In genomic region chr11:115381276-115381675, GRCm38 (mm10) we compare ENCODE assay signal across 8 mouse cellular contexts. TPM values are rescaled to one million over a fixed set of nuclear protein-coding genes. Genes with fewer than 3 reads are reported as not detected.
DNase-seq lines count a peak whose midpoint lies in the region; ATAC-seq and TF ChIP-seq lines count a peak whose summit lies in the region.

No protein-coding gene starts in this region.

- DNase-seq in heart, postnatal 10 days: no peak
- no peak for DNase-seq in thymus, postnatal 4 days
- no peak for DNase-seq in layer of hippocampus, adult 9-10 months (ENCODE audit: low spot score)
- DNase-seq in left cerebral cortex, adult 18-20 months (ENCODE audit: low spot score in 2 of 2): no peak

- H3K36me3 ChIP-seq in heart, embryonic 12.5 days: no peaks in the 10 kb centered on the region
- no peaks in the 10 kb centered on the region for H3K36me3 ChIP-seq in ES-Bruce4 (ENCODE audit: control insufficient read depth, insufficient read depth, low read length, poor library complexity, severe bottlenecking)
- H3K36me3 ChIP-seq in forebrain, embryonic 15.5 days: no peaks in the 10 kb centered on the region
- H3K36me3 ChIP-seq in liver, embryonic 15.5 days (replicated peaks): no peaks in the 10 kb centered on the region

- H3K4me1 ChIP-seq in heart, embryonic 12.5 days (replicated peaks): peaks cover 30% of the 10 kb centered on the region
- peaks cover 7% of the 10 kb centered on the region for H3K4me1 ChIP-seq in ES-Bruce4 (ENCODE audit: control insufficient read depth, insufficient read depth, low read length)
- peaks cover 38% of the 10 kb centered on the region for H3K4me1 ChIP-seq in forebrain, embryonic 15.5 days
- H3K4me1 ChIP-seq in liver, embryonic 15.5 days (replicated peaks): peaks cover 5% of the 10 kb centered on the region; the same call in 1 of the 2 replicates

- ATAC-seq in heart, embryonic 12.5 days (ENCODE audit: insufficient number of reproducible peaks, low FRiP score): no peak
- ATAC-seq in forebrain, embryonic 15.5 days (replicated peaks): no peak
- no peak for ATAC-seq in liver, embryonic 15.5 days (ENCODE audit: insufficient read depth)

- TF ChIP-seq CTCF in ES-Bruce4 (IDR thresholded peaks at IDR 0.05; ENCODE audit: low read depth, low read length): no peak

- H3K27me3 ChIP-seq in heart, embryonic 12.5 days (replicated peaks): peaks cover 33% of the 10 kb centered on the region
- H3K27me3 ChIP-seq in ES-Bruce4 (ENCODE audit: control insufficient read depth, insufficient read depth, low read length, poor library complexity, severe bottlenecking): no peaks in the 10 kb centered on the region
- no peaks in the 10 kb centered on the region for H3K27me3 ChIP-seq in forebrain, embryonic 15.5 days
- peaks cover 84% of the 10 kb centered on the region for H3K27me3 ChIP-seq in liver, embryonic 15.5 days

- H3K4me3 ChIP-seq in heart, embryonic 12.5 days: peak overlapping the region; percentile 77
- peak overlapping the region; percentile 45 for H3K4me3 ChIP-seq in ES-Bruce4 (ENCODE audit: low read depth, low read length)
- peak overlapping the region; percentile 95 for H3K4me3 ChIP-seq in forebrain, embryonic 15.5 days
- H3K4me3 ChIP-seq in liver, embryonic 15.5 days (replicated peaks): no peak overlapping the region

- H3K9me3 ChIP-seq in heart, embryonic 12.5 days (replicated peaks): peaks cover 4% of the 10 kb centered on the region; the same call in 1 of the 2 replicates
- H3K9me3 ChIP-seq in ES-Bruce4 (replicated peaks; ENCODE audit: control insufficient read depth, insufficient read depth, low read length, poor library complexity, severe bottlenecking): no peaks in the 10 kb centered on the region
- no peaks in the 10 kb centered on the region for H3K9me3 ChIP-seq in forebrain, embryonic 15.5 days
- no peaks in the 10 kb centered on the region for H3K9me3 ChIP-seq in liver, embryonic 15.5 days (replicated peaks)

- H3K9ac ChIP-seq in heart, embryonic 12.5 days: no peak overlapping the region
- H3K9ac ChIP-seq in ES-Bruce4 (ENCODE audit: low read depth, poor library complexity, severe bottlenecking): peak overlapping the region; percentile 87
- H3K9ac ChIP-seq in forebrain, embryonic 15.5 days (replicated peaks): peak overlapping the region; percentile 97; the same call in 1 of the 2 replicates
- H3K9ac ChIP-seq in liver, embryonic 15.5 days: no peak overlapping the region

- no peak for TF ChIP-seq EP300 in ES-Bruce4 (IDR thresholded peaks at IDR 0.05; ENCODE audit: insufficient read depth, low read depth, low read length)

- TF ChIP-seq POLR2A in ES-Bruce4 (IDR thresholded peaks at IDR 0.05; ENCODE audit: insufficient read depth, low read length): no peak

- intact Hi-C loops in heart, postnatal 10 days (cut with DNase I): no loop called here

- 12% methylated on average over 9 of the region's 9 CpGs for WGBS in heart, embryonic 12.5 days
- 13% methylated on average over 9 of the region's 9 CpGs for WGBS in forebrain, embryonic 15.5 days
- WGBS in liver, embryonic 15.5 days (ENCODE audit: insufficient replicate concordance): 41% methylated on average over 9 of the region's 9 CpGs

- H3K4me2 ChIP-seq in heart, embryonic 12.5 days: peak overlapping the region; percentile 90
- H3K4me2 ChIP-seq in forebrain, embryonic 15.5 days (replicated peaks): peak overlapping the region; percentile 70
- H3K4me2 ChIP-seq in liver, embryonic 15.5 days: peak overlapping the region; percentile 69

- peak overlapping the region; percentile 15; the same call in 1 of the 2 replicates for H3K27ac ChIP-seq in heart, embryonic 12.5 days (ENCODE audit: poor library complexity, severe bottlenecking)
- peak overlapping the region; percentile 10; the same call in 1 of the 2 replicates for H3K27ac ChIP-seq in ES-Bruce4 (ENCODE audit: insufficient read depth, low read length)
- peak overlapping the region; percentile 95 for H3K27ac ChIP-seq in forebrain, embryonic 15.5 days (replicated peaks)
- no peak overlapping the region for H3K27ac ChIP-seq in liver, embryonic 15.5 days (replicated peaks)

RNA-seq across cellular contexts. Expression of gene Cdr2l, which starts 0.4 kb away (rescaled TPM):
- 9.0 and 9.5 TPM in 2 replicates for polyA plus RNA-seq in heart, embryonic 12.5 days (2016; fragmentation: Nextera tagmentation; extraction: Ambion mirVana)
- 10 to 100 TPM; 13.9 to 16.8 TPM for total RNA-seq in heart, postnatal 10 days (2021)
- polyA plus RNA-seq in ES-Bruce4 (2011; ENCODE audit: insufficient read depth, insufficient read length, low read depth, missing spikeins): 12.3 and 14.1 TPM in 2 replicates
- 20.9 and 21.2 TPM in 2 replicates for polyA plus RNA-seq in forebrain, embryonic 15.5 days (2015; fragmentation: Nextera tagmentation; extraction: Ambion mirVana)
- polyA plus RNA-seq in liver, embryonic 15.5 days (2015; fragmentation: Nextera tagmentation; extraction: Ambion mirVana): 1.2 and 1.3 TPM in 2 replicates
- 10 to 100 TPM; 26.8 to 29.3 TPM for total RNA-seq in left cerebral cortex, adult 18-20 months (2021)

RNA-seq across cellular contexts. Expression of gene Hid1, which starts 13.7 kb away (rescaled TPM):
- polyA plus RNA-seq in heart, embryonic 12.5 days (2016; fragmentation: Nextera tagmentation; extraction: Ambion mirVana): 6.0 and 7.4 TPM in 2 replicates
- total RNA-seq in heart, postnatal 10 days (2021): 1 to 10 TPM; 6.9 to 7.1 TPM
- 2.5 and 3.2 TPM in 2 replicates for polyA plus RNA-seq in ES-Bruce4 (2011; ENCODE audit: insufficient read depth, insufficient read length, low read depth, missing spikeins)
- polyA plus RNA-seq in forebrain, embryonic 15.5 days (2015; fragmentation: Nextera tagmentation; extraction: Ambion mirVana): 48.9 and 50.3 TPM in 2 replicates
- 1.1 and 1.5 TPM in 2 replicates for polyA plus RNA-seq in liver, embryonic 15.5 days (2015; fragmentation: Nextera tagmentation; extraction: Ambion mirVana)
- total RNA-seq in left cerebral cortex, adult 18-20 months (2021): 100 to 1,000 TPM; 111 to 114 TPM

RNA-seq across cellular contexts. Expression of gene Mrpl58, which starts 22.3 kb away (rescaled TPM):
- polyA plus RNA-seq in heart, embryonic 12.5 days (2016; fragmentation: Nextera tagmentation; extraction: Ambion mirVana): 156 and 162 TPM in 2 replicates
- total RNA-seq in heart, postnatal 10 days (2021): 100 to 1,000 TPM; 144 to 150 TPM
- 50.9 and 60.6 TPM in 2 replicates for polyA plus RNA-seq in ES-Bruce4 (2011; ENCODE audit: insufficient read depth, insufficient read length, low read depth, missing spikeins)
- polyA plus RNA-seq in forebrain, embryonic 15.5 days (2015; fragmentation: Nextera tagmentation; extraction: Ambion mirVana): 178 and 192 TPM in 2 replicates
- 78.1 and 78.7 TPM in 2 replicates for polyA plus RNA-seq in liver, embryonic 15.5 days (2015; fragmentation: Nextera tagmentation; extraction: Ambion mirVana)
- 100 to 1,000 TPM; 111 to 122 TPM for total RNA-seq in left cerebral cortex, adult 18-20 months (2021)

RNA-seq across cellular contexts. Expression of gene Atp5h, which starts 38.5 kb away (rescaled TPM):
- polyA plus RNA-seq in heart, embryonic 12.5 days (2016; fragmentation: Nextera tagmentation; extraction: Ambion mirVana): 1,576 and 1,627 TPM in 2 replicates
- 1,000 to 10,000 TPM; 1,980 to 2,006 TPM for total RNA-seq in heart, postnatal 10 days (2021)
- polyA plus RNA-seq in ES-Bruce4 (2011; ENCODE audit: insufficient read depth, insufficient read length, low read depth, missing spikeins): 340 and 358 TPM in 2 replicates
- 722 and 770 TPM in 2 replicates for polyA plus RNA-seq in forebrain, embryonic 15.5 days (2015; fragmentation: Nextera tagmentation; extraction: Ambion mirVana)
- 453 and 509 TPM in 2 replicates for polyA plus RNA-seq in liver, embryonic 15.5 days (2015; fragmentation: Nextera tagmentation; extraction: Ambion mirVana)
- total RNA-seq in left cerebral cortex, adult 18-20 months (2021): 100 to 1,000 TPM; 453 to 457 TPM

RNA-seq across cellular contexts. Expression of gene Kctd2, which starts 38.7 kb away (rescaled TPM):
- polyA plus RNA-seq in heart, embryonic 12.5 days (2016; fragmentation: Nextera tagmentation; extraction: Ambion mirVana): 16.0 and 17.5 TPM in 2 replicates
- 10 to 100 TPM; 22.7 to 26.7 TPM for total RNA-seq in heart, postnatal 10 days (2021)
- 22.9 and 26.4 TPM in 2 replicates for polyA plus RNA-seq in ES-Bruce4 (2011; ENCODE audit: insufficient read depth, insufficient read length, low read depth, missing spikeins)
- 23.6 and 26.3 TPM in 2 replicates for polyA plus RNA-seq in forebrain, embryonic 15.5 days (2015; fragmentation: Nextera tagmentation; extraction: Ambion mirVana)
- polyA plus RNA-seq in liver, embryonic 15.5 days (2015; fragmentation: Nextera tagmentation; extraction: Ambion mirVana): 4.4 and 5.6 TPM in 2 replicates
- 10 to 100 TPM; 82.5 to 85.6 TPM for total RNA-seq in left cerebral cortex, adult 18-20 months (2021)

Comparison
In these comparisons a context has a peak if more than half of its experiments do, and no peak if none do; other contexts are left out.
1. H3K9ac ChIP-seq: peak in ES-Bruce4 (single experiment) and forebrain, embryonic 15.5 days (single experiment); none in heart, embryonic 12.5 days (single experiment) and liver, embryonic 15.5 days (single experiment).
2. Peak in every context shown above with its lines, with median percentiles within 50 percentile points of each other: H3K4me2 ChIP-seq.